Mouse (Mus musculus) thymus, adult 2 months (tissue): ENCODE measurements around the gene Hcn4. TPM values are rescaled to one million over a fixed set of nuclear protein-coding genes. Genes with fewer than 3 reads are reported as not detected.

Source experiments
- DNase-seq: peaks from one replicate; pipeline ENCODE4 v3.0.0; 2021
- H3K27ac ChIP-seq: fragments of 200-500 bp; 2 replicates; pipeline ENCODE4 v1.5.1; 2012; ENCODE audit warnings: low read length, control low read depth; ENCODE audit not compliant: control insufficient read depth, insufficient read depth
- H3K27me3 ChIP-seq: fragments of 200-500 bp; 2 replicates; pipeline ENCODE4 v1.6.1; 2012; ENCODE audit warnings: mild to moderate bottlenecking, low read length, moderate library complexity, mixed read lengths; ENCODE audit not compliant: control insufficient read depth, insufficient read depth
- H3K36me3 ChIP-seq: fragments of 200-500 bp; 2 replicates; pipeline ENCODE4 v1.6.1; 2012; ENCODE audit warnings: mild to moderate bottlenecking, low read length, moderate library complexity; ENCODE audit not compliant: control insufficient read depth, insufficient read depth
- H3K4me1 ChIP-seq: fragments of 200-500 bp; replicated peaks from 2 replicates; pipeline ENCODE4 v1.6.1; 2012; ENCODE audit warnings: low read length; ENCODE audit not compliant: control insufficient read depth, insufficient read depth
- H3K4me3 ChIP-seq: fragments of 200-500 bp; 2 replicates; pipeline ENCODE4 v1.5.1; 2012; ENCODE audit warnings: mild to moderate bottlenecking, low read length, control low read depth, moderate library complexity; ENCODE audit not compliant: control insufficient read depth, insufficient read depth
- CTCF ChIP-seq: fragments of 200-500 bp; IDR thresholded peaks from 2 replicates; pipeline ENCODE4 v1.5.1; 2012; ENCODE audit warnings: mild to moderate bottlenecking, control low read depth, low read length, moderate library complexity, borderline replicate concordance; ENCODE audit not compliant: control insufficient read depth, poor library complexity, insufficient read depth; ENCODE audit errors: extremely low read depth
- POLR2A ChIP-seq: fragments of 200-500 bp; IDR thresholded peaks from 2 replicates; pipeline ENCODE4 v1.6.1; 2012; ENCODE audit warnings: mild to moderate bottlenecking, low read length, control low read depth, moderate library complexity; ENCODE audit not compliant: control insufficient read depth, poor library complexity, insufficient read depth; ENCODE audit errors: extremely low read depth
- WGBS: fragments of 180-500 bp; shearing (Covaris S2); methylation state at CpG from one replicate; pipeline ENCODE4 v1.1.7; 2018; 5-methylcytosine and 5-hydroxymethylcytosine counted together
- polyA plus RNA-seq: library from polyadenylated mRNA; depleted of rRNA; stranded (reverse); fragments of >200 nt; gene quantifications from 2 replicates; pipeline ENCODE4 v1.2.3, GENCODE M21; 2012; rRNA removed

The Hcn4 gene
- polyA plus RNA-seq, 1 experiment, result 1.3 TPM

- Histone ChIP-seq H3K27me3 (no peaks in the 10 kb centered on the region), H3K4me1 (no peaks in the 10 kb centered on the region), H3K36me3 (no peaks in the 10 kb centered on the region), H3K27ac (no peak overlapping the region), H3K4me3 (no peak overlapping the region)
- no peak for DNase-seq
- 38% methylated on average over 1 of the region's 1 CpGs for WGBS
- no peak for TF ChIP-seq CTCF
- no peak for TF ChIP-seq POLR2A
These were observed 59.5 kb downstream of the Hcn4 start for GRCm38 (mm10) chr9:58882686-58883085.

- H3K4me1 ChIP-seq, result no peaks in the 10 kb centered on the region
- no peak for DNase-seq
- no peak overlapping the region for H3K4me3 ChIP-seq
- no peaks in the 10 kb centered on the region for H3K27me3 ChIP-seq
- no peak for TF ChIP-seq CTCF
- TF ChIP-seq POLR2A, result no peak
- WGBS, result 95% methylated on average over 12 of the region's 12 CpGs
- no peak overlapping the region for H3K27ac ChIP-seq
- no peaks in the 10 kb centered on the region for H3K36me3 ChIP-seq
These were observed 66.7 kb downstream of the Hcn4 start for GRCm38 (mm10) chr9:58889782-58890448.

- Histone ChIP-seq H3K27me3 (no peaks in the 10 kb centered on the region), H3K4me3 (no peak overlapping the region), H3K27ac (no peak overlapping the region), H3K36me3 (no peaks in the 10 kb centered on the region), H3K4me1 (no peaks in the 10 kb centered on the region)
- WGBS, result 47% methylated on average over 8 of the region's 8 CpGs
- no peak for TF ChIP-seq POLR2A
- TF ChIP-seq CTCF, result no peak
- DNase-seq, result no peak
These were observed 67.7 kb downstream of the Hcn4 start for GRCm38 (mm10) chr9:58890893-58891292.

GRCm38 (mm10) chr9:58891840-58892640 lies 68.8 kb downstream of the Hcn4 start:
- no peaks in the 10 kb centered on the region for H3K36me3 ChIP-seq
- H3K27me3 ChIP-seq, result no peaks in the 10 kb centered on the region
- TF ChIP-seq POLR2A (no peak), CTCF (no peak)
- WGBS, result 21% methylated on average over 6 of the region's 6 CpGs
- H3K4me1 ChIP-seq, result no peaks in the 10 kb centered on the region
- no peak overlapping the region for H3K27ac ChIP-seq
- no peak overlapping the region for H3K4me3 ChIP-seq
- no peak for DNase-seq

- Histone ChIP-seq H3K36me3 (no peaks in the 10 kb centered on the region), H3K4me1 (no peaks in the 10 kb centered on the region), H3K27me3 (no peaks in the 10 kb centered on the region), H3K27ac (no peak overlapping the region), H3K4me3 (no peak overlapping the region)
- DNase-seq, result no peak
- TF ChIP-seq POLR2A, result no peak
- TF ChIP-seq CTCF, result no peak
These were observed 76.4 kb downstream of the Hcn4 start for GRCm38 (mm10) chr9:58899602-58900001.

- DNase-seq, result peak; percentile 17
- Histone ChIP-seq H3K4me3 (no peak overlapping the region), H3K36me3 (no peaks in the 10 kb centered on the region), H3K4me1 (no peaks in the 10 kb centered on the region), H3K27me3 (no peaks in the 10 kb centered on the region), H3K27ac (no peak overlapping the region)
- 48% methylated on average over 6 of the region's 6 CpGs for WGBS
- no peak for TF ChIP-seq CTCF
- no peak for TF ChIP-seq POLR2A
These were observed 79.8 kb downstream of the Hcn4 start for GRCm38 (mm10) chr9:58902869-58903585.

Other genes with a start within 250 kb of the Hcn4 start
- gene Nptn, start 241.2 kb upstream of the Hcn4 start, polyA plus RNA-seq, result 282 and 309 TPM in 2 replicates
- 0.79 TPM in 1 of 2 replicates, not detected in the other for gene Rec114, start 79.4 kb upstream of the Hcn4 start, polyA plus RNA-seq
- 4.1 and 5.8 TPM in 2 replicates for gene Neo1, start 213.0 kb downstream of the Hcn4 start, polyA plus RNA-seq